ENCODE assay signal across 13 mouse cellular contexts in genomic region chr11:75452081-75452480, GRCm38 (mm10). TPM values are rescaled to one million over a fixed set of nuclear protein-coding genes. Genes with fewer than 3 reads are reported as not detected.
"Had no signal": no experiment of that assay in that cellular context is flagged by ENCODE, and none has a peak within 500 bp of the region (broad histone marks: within the 10 kb centered on the region; RNA-seq: fewer than 3 reads in every experiment).

No protein-coding gene starts in this region.

- H3K4me2 ChIP-seq: limb, embryonic 15.5 days; lung, embryonic 14.5 days; neural tube, embryonic 13.5 days had no signal

- H3K4me3 ChIP-seq: limb, embryonic 15.5 days; neural tube, embryonic 13.5 days had no signal

- H3K9ac ChIP-seq: limb, embryonic 15.5 days; lung, embryonic 14.5 days had no signal

- H3K27me3 ChIP-seq: limb, embryonic 15.5 days; neural tube, embryonic 13.5 days had no signal

- H3K27ac ChIP-seq: limb, embryonic 15.5 days; neural tube, embryonic 13.5 days; stomach, postnatal 0 days had no signal

- DNase-seq: kidney, adult 8-10 months; lung, embryonic 14.5 days; lung, postnatal 10 days; midbrain, embryonic 14.5 days; right cerebral cortex, adult 18-20 months; right cerebral cortex, postnatal 25 days; thymus, postnatal 14 days had no signal

- ATAC-seq: intestine, embryonic 16.5 days had no signal

- H3K9me3 ChIP-seq: limb, embryonic 15.5 days; neural tube, embryonic 13.5 days had no signal

RNA-seq across cellular contexts. Expression of gene Serpinf2, which starts 12.7 kb away (rescaled TPM):
- total RNA-seq: left cerebral cortex, postnatal 25 days had no signal
- polyA plus RNA-seq: midbrain, embryonic 14.5 days had no signal

RNA-seq across cellular contexts. Expression of gene Serpinf1, which starts 29.6 kb away (rescaled TPM):
- total RNA-seq: monocyte, adult 5-6 weeks had no signal
